Mouse (Mus musculus) lung, postnatal 0 days (tissue): ENCODE data around the gene Fhit. TPM values are rescaled to one million over a fixed set of nuclear protein-coding genes. Genes with fewer than 3 reads are reported as not detected.

ENCODE experiments used
- ATAC-seq: fragments of 200-750 bp; cut with Nextera tagmentation; 2 replicates; pipeline ENCODE4 v1.8.0; 2017; ENCODE audit warnings: moderate library complexity
- DNase-seq: peaks from one replicate; pipeline ENCODE4 v3.0.0-alpha.2; 2016; ENCODE audit warnings: low spot score
- H3K27ac ChIP-seq: fragments of 300-500 bp; sonication (generic); 2 replicates; pipeline ENCODE4 v1.5.1; 2014; ENCODE audit warnings: antibody characterized with exemption, mild to moderate bottlenecking, low read length, mixed read lengths
- H3K27me3 ChIP-seq: fragments of 300-500 bp; sonication (generic); replicated peaks from 2 replicates; pipeline ENCODE4 v1.6.1; 2014; ENCODE audit warnings: low read length, mixed read lengths; ENCODE audit not compliant: insufficient read depth
- H3K36me3 ChIP-seq: fragments of 300-500 bp; sonication (generic); 2 replicates; pipeline ENCODE4 v1.6.1; 2014; ENCODE audit warnings: low read length, mixed read lengths; ENCODE audit not compliant: insufficient read depth
- H3K4me1 ChIP-seq: fragments of 300-500 bp; sonication (generic); 2 replicates; pipeline ENCODE4 v1.6.1; 2014; ENCODE audit warnings: antibody characterized with exemption, low read depth, low read length, mixed read lengths; ENCODE audit not compliant: insufficient read depth
- H3K4me2 ChIP-seq: fragments of 300-500 bp; sonication (generic); replicated peaks from 2 replicates; pipeline ENCODE4 v1.6.1; 2014; ENCODE audit warnings: low read depth, mild to moderate bottlenecking, low read length, moderate library complexity, mixed read lengths
- H3K4me3 ChIP-seq: fragments of 300-500 bp; sonication (generic); 2 replicates; pipeline ENCODE4 v1.5.1; 2014; ENCODE audit warnings: low read depth, low read length
- H3K9ac ChIP-seq: fragments of 300-500 bp; sonication (generic); replicated peaks from 2 replicates; pipeline ENCODE4 v1.6.1; 2014; ENCODE audit warnings: low read depth, mild to moderate bottlenecking
- H3K9me3 ChIP-seq: fragments of 300-500 bp; sonication (generic); 2 replicates; pipeline ENCODE4 v1.6.1; 2016; ENCODE audit warnings: low read length, mixed read lengths
- CTCF ChIP-seq: IDR thresholded peaks from 2 replicates; pipeline ENCODE4 v1.5.1; 2016; ENCODE audit warnings: antibody characterized with exemption, mild to moderate bottlenecking
- EP300 ChIP-seq: IDR thresholded peaks from 2 replicates; pipeline ENCODE4 v1.6.1; 2016; ENCODE audit warnings: antibody characterized with exemption, mild to moderate bottlenecking, control low read depth
- WGBS: fragments of 180-500 bp; shearing (Covaris S2); extraction: QIAGEN DNeasy Blood & Tissue Kit; methylation state at CpG from one replicate; pipeline ENCODE4 v1.1.7; 2014; 5-methylcytosine and 5-hydroxymethylcytosine counted together
- polyA plus RNA-seq: library from polyadenylated mRNA; unstranded; fragments of >200 nt; fragmentation: Nextera tagmentation; extraction: Ambion mirVana; gene quantifications from 2 replicates; pipeline ENCODE4 v1.2.1, GENCODE M21; 2015

Fhit gene
- polyA plus RNA-seq, 1 experiment from 2014 or later: 5.6 TPM

GRCm38 (mm10) chr14:10430396-10431000 is 731.3 kb downstream of the Fhit start:
- Histone ChIP-seq H3K27ac (no peak overlapping the region), H3K9ac (no peak overlapping the region), H3K4me1 (no peaks in the 10 kb centered on the region), H3K36me3 (no peaks in the 10 kb centered on the region; the same call in 1 of the 2 replicates), H3K4me2 (no peak overlapping the region), H3K27me3 (no peaks in the 10 kb centered on the region), H3K9me3 (no peaks in the 10 kb centered on the region), H3K4me3 (no peak overlapping the region)
- DNase-seq (no peak), ATAC-seq (no peak)
- TF ChIP-seq EP300: no peak
- TF ChIP-seq CTCF: no peak
- 82% methylated on average over 3 of the region's 3 CpGs for WGBS

GRCm38 (mm10) chr14:10423499-10423898 is 738.3 kb downstream of the Fhit start:
- H3K36me3 ChIP-seq: no peaks in the 10 kb centered on the region
- no peak overlapping the region for H3K4me2 ChIP-seq
- H3K4me1 ChIP-seq: no peaks in the 10 kb centered on the region
- no peaks in the 10 kb centered on the region for H3K27me3 ChIP-seq
- DNase-seq (no peak), ATAC-seq (no peak)
- H3K27ac ChIP-seq: no peak overlapping the region
- H3K9me3 ChIP-seq: no peaks in the 10 kb centered on the region
- WGBS: 62% methylated on average over 3 of the region's 3 CpGs
- TF ChIP-seq CTCF (no peak), EP300 (no peak)
- no peak overlapping the region for H3K4me3 ChIP-seq
- H3K9ac ChIP-seq: no peak overlapping the region

GRCm38 (mm10) chr14:10422261-10422660 is 739.6 kb downstream of the Fhit start:
- TF ChIP-seq CTCF (no peak), EP300 (no peak)
- no peak overlapping the region for H3K4me3 ChIP-seq
- no peaks in the 10 kb centered on the region for H3K9me3 ChIP-seq
- ATAC-seq (no peak), DNase-seq (no peak)
- H3K36me3 ChIP-seq: no peaks in the 10 kb centered on the region
- H3K27me3 ChIP-seq: no peaks in the 10 kb centered on the region
- no peak overlapping the region for H3K4me2 ChIP-seq
- no peaks in the 10 kb centered on the region for H3K4me1 ChIP-seq
- WGBS: 48% methylated on average over 1 of the region's 1 CpGs
- H3K27ac ChIP-seq: no peak overlapping the region
- H3K9ac ChIP-seq: no peak overlapping the region

GRCm38 (mm10) chr14:10415068-10415467 is 746.8 kb downstream of the Fhit start:
- no peaks in the 10 kb centered on the region for H3K9me3 ChIP-seq
- no peaks in the 10 kb centered on the region for H3K36me3 ChIP-seq
- WGBS: 87% methylated on average over 5 of the region's 5 CpGs
- no peaks in the 10 kb centered on the region for H3K4me1 ChIP-seq
- H3K4me2 ChIP-seq: no peak overlapping the region
- TF ChIP-seq EP300 (no peak), CTCF (no peak)
- no peaks in the 10 kb centered on the region for H3K27me3 ChIP-seq
- H3K4me3 ChIP-seq: no peak overlapping the region
- no peak overlapping the region for H3K9ac ChIP-seq
- no peak overlapping the region for H3K27ac ChIP-seq
- ATAC-seq (no peak), DNase-seq (no peak)

GRCm38 (mm10) chr14:10409306-10409962 is 752.4 kb downstream of the Fhit start:
- ATAC-seq: no peak
- WGBS: 87% methylated on average over 3 of the region's 3 CpGs
- Histone ChIP-seq H3K4me3 (no peak overlapping the region), H3K4me1 (no peaks in the 10 kb centered on the region), H3K36me3 (no peaks in the 10 kb centered on the region), H3K27ac (no peak overlapping the region), H3K27me3 (no peaks in the 10 kb centered on the region), H3K9me3 (no peaks in the 10 kb centered on the region), H3K9ac (no peak overlapping the region), H3K4me2 (no peak overlapping the region)
- TF ChIP-seq CTCF: no peak
- no peak for TF ChIP-seq EP300
- DNase-seq: no peak

GRCm38 (mm10) chr14:10405346-10405745 is 756.5 kb downstream of the Fhit start:
- no peak overlapping the region for H3K27ac ChIP-seq
- no peak overlapping the region for H3K9ac ChIP-seq
- no peaks in the 10 kb centered on the region for H3K27me3 ChIP-seq
- TF ChIP-seq CTCF (no peak), EP300 (no peak)
- WGBS: 82% methylated on average over 1 of the region's 1 CpGs
- ATAC-seq (no peak), DNase-seq (no peak)
- H3K9me3 ChIP-seq: no peaks in the 10 kb centered on the region
- no peaks in the 10 kb centered on the region for H3K36me3 ChIP-seq
- no peaks in the 10 kb centered on the region for H3K4me1 ChIP-seq
- no peak overlapping the region for H3K4me2 ChIP-seq
- H3K4me3 ChIP-seq: no peak overlapping the region
